ENCODE assay signal across 12 mouse cellular contexts in the genomic region with DNA sequence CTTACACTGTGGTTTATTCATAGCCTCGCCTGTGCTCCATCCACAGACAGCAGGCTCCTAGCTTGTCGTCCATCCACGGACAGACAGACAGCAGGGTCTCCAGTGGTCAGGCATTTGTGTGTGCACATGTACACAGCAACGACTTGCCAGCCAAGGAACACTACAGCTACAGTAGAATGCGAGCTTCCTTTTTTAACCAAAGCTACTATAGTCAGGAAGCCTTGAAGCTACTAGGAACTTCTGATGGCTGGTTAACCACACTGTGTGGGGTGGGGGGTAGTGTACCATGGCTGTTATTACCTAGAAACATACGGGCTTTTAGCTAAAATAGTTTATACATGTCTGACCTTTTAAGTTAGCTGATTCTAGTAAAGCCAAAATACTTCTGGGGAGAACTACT. TPM values are rescaled to one million over a fixed set of nuclear protein-coding genes. Genes with fewer than 3 reads are reported as not detected.
DNase-seq lines count a peak whose midpoint lies in the region; ATAC-seq and TF ChIP-seq lines count a peak whose summit lies in the region.
"Had no signal": no experiment of that assay in that cellular context is flagged by ENCODE, and none has a peak within 500 bp of the region (broad histone marks: within the 10 kb centered on the region; RNA-seq: fewer than 3 reads in every experiment).

No protein-coding gene starts in this region.

- H3K9ac ChIP-seq in liver, embryonic 11.5 days (ENCODE audit: low read depth, low read length): no peak overlapping the region
- H3K9ac ChIP-seq in liver, embryonic 12.5 days: peak overlapping the region; percentile 47
- no peak overlapping the region for H3K9ac ChIP-seq in lung, postnatal 0 days (replicated peaks; ENCODE audit: low read depth)
- H3K9ac ChIP-seq: hindbrain, embryonic 15.5 days; lung, embryonic 14.5 days; midbrain, embryonic 15.5 days had no signal

- no peaks in the 10 kb centered on the region for H3K9me3 ChIP-seq in liver, embryonic 11.5 days (ENCODE audit: control insufficient read depth, low read length)
- H3K9me3 ChIP-seq in liver, embryonic 12.5 days (replicated peaks): no peaks in the 10 kb centered on the region
- no peaks in the 10 kb centered on the region for H3K9me3 ChIP-seq in lung, postnatal 0 days (ENCODE audit: low read length)
- H3K9me3 ChIP-seq: hindbrain, embryonic 15.5 days; midbrain, embryonic 15.5 days had no signal

- H3K4me3 ChIP-seq in liver, embryonic 11.5 days (ENCODE audit: low read depth, low read length): no peak overlapping the region
- H3K4me3 ChIP-seq in liver, embryonic 12.5 days: no peak overlapping the region
- no peak overlapping the region for H3K4me3 ChIP-seq in lung, postnatal 0 days (ENCODE audit: low read depth, low read length)
- H3K4me3 ChIP-seq: hindbrain, embryonic 15.5 days; midbrain, embryonic 15.5 days had no signal

- WGBS in liver, embryonic 11.5 days: 44% methylated on average over 6 of the region's 6 CpGs
- WGBS in liver, embryonic 12.5 days (ENCODE audit: insufficient replicate concordance): 22% methylated on average over 6 of the region's 6 CpGs
- 46% methylated on average over 6 of the region's 6 CpGs for WGBS in lung, postnatal 0 days

- no peaks in the 10 kb centered on the region for H3K27me3 ChIP-seq in liver, embryonic 11.5 days (replicated peaks; ENCODE audit: control insufficient read depth, insufficient read depth, low read length)
- no peaks in the 10 kb centered on the region for H3K27me3 ChIP-seq in liver, embryonic 12.5 days (replicated peaks)
- no peaks in the 10 kb centered on the region for H3K27me3 ChIP-seq in lung, postnatal 0 days (replicated peaks; ENCODE audit: insufficient read depth, low read length)
- H3K27me3 ChIP-seq: hindbrain, embryonic 15.5 days; midbrain, embryonic 15.5 days had no signal

- no peak for TF ChIP-seq EP300 in lung, postnatal 0 days (IDR thresholded peaks at IDR 0.05)

- no peak for TF ChIP-seq CTCF in lung, postnatal 0 days (IDR thresholded peaks at IDR 0.05)

- H3K27ac ChIP-seq in liver, embryonic 11.5 days (ENCODE audit: low read depth, low read length): peak overlapping the region; percentile 49; the same call in 1 of the 2 replicates
- H3K27ac ChIP-seq in liver, embryonic 12.5 days: peak overlapping the region; percentile 31; the same call in 1 of the 2 replicates
- no peak overlapping the region for H3K27ac ChIP-seq in lung, postnatal 0 days (ENCODE audit: low read length)
- H3K27ac ChIP-seq: hindbrain, embryonic 15.5 days; midbrain, embryonic 15.5 days had no signal

- peaks cover 9% of the 10 kb centered on the region for H3K36me3 ChIP-seq in liver, embryonic 11.5 days (ENCODE audit: control insufficient read depth, insufficient read depth, low read length)
- H3K36me3 ChIP-seq in liver, embryonic 12.5 days: peaks cover 45% of the 10 kb centered on the region
- peaks cover 4% of the 10 kb centered on the region; the same call in 1 of the 2 replicates for H3K36me3 ChIP-seq in lung, postnatal 0 days (ENCODE audit: insufficient read depth, low read length)
- H3K36me3 ChIP-seq: midbrain, embryonic 15.5 days had no signal

- H3K4me1 ChIP-seq in liver, embryonic 11.5 days (replicated peaks; ENCODE audit: control insufficient read depth, insufficient read depth, low read length): peaks cover 29% of the 10 kb centered on the region
- peaks cover 52% of the 10 kb centered on the region for H3K4me1 ChIP-seq in liver, embryonic 12.5 days
- H3K4me1 ChIP-seq in lung, postnatal 0 days (ENCODE audit: insufficient read depth, low read depth, low read length): peaks cover 4% of the 10 kb centered on the region; the same call in 1 of the 2 replicates

- H3K4me2 ChIP-seq in liver, embryonic 11.5 days: peak overlapping the region; percentile 42; the same call in 1 of the 2 replicates
- H3K4me2 ChIP-seq in liver, embryonic 12.5 days: peak overlapping the region; percentile 49
- H3K4me2 ChIP-seq in lung, postnatal 0 days (replicated peaks; ENCODE audit: low read depth, low read length): no peak overlapping the region
- H3K4me2 ChIP-seq: hindbrain, embryonic 15.5 days; lung, embryonic 14.5 days; midbrain, embryonic 15.5 days had no signal

- ATAC-seq in liver, embryonic 11.5 days (replicated peaks; ENCODE audit: low FRiP score): no peak
- ATAC-seq in activated CD4-positive, CD25-positive, alpha-beta regulatory T cell, adult 4 months: peak; percentile 75
- ATAC-seq in liver, embryonic 12.5 days: no peak
- no peak for ATAC-seq in lung, postnatal 0 days

- no peak for DNase-seq in liver, embryonic 11.5 days (ENCODE audit: low spot score)
- no peak for DNase-seq in liver
- peak; percentile 61 for DNase-seq in naive thymus-derived CD4-positive, alpha-beta T cell, adult 2 months (ENCODE audit: low read depth)
- no peak for DNase-seq in testis, postnatal 10 days (ENCODE audit: low spot score)
- no peak for DNase-seq in lung, postnatal 0 days (ENCODE audit: low spot score)
- DNase-seq: cerebellum, adult 11-12 months; lung, embryonic 14.5 days; thymus, postnatal 36 days had no signal

RNA-seq across cellular contexts. Expression of gene Map3k1, which starts 30.2 kb away (rescaled TPM):
- polyA plus RNA-seq in liver, embryonic 11.5 days (2014; fragmentation: Nextera tagmentation; extraction: Ambion mirVana): 19.8 and 20.6 TPM in 2 replicates
- polyA plus RNA-seq in activated CD4-positive, CD25-positive, alpha-beta regulatory T cell, adult 4 months (2017; shearing (Covaris generic)): 100 to 1,000 TPM in 1 of 2 experiments, 10 to 100 TPM in 1; 84.4 to 102 TPM
- polyA plus RNA-seq in liver, embryonic 12.5 days (2016; fragmentation: Nextera tagmentation; extraction: Ambion mirVana): 16.8 and 17.0 TPM in 2 replicates
- polyA plus RNA-seq in lung, postnatal 0 days (2015; fragmentation: Nextera tagmentation; extraction: Ambion mirVana): 16.6 and 18.0 TPM in 2 replicates
